Mouse (Mus musculus): ENCODE measurements around the gene Bicc1.

Bicc1 gene

GRCm38 (mm10) chr10:71058616-71059247 lies 100.8 kb downstream of the Bicc1 start:
- peak in 1 of 2 experiments; percentile 28 for DNase-seq (ENCODE audit: low spot score in 2 of 2)

GRCm38 (mm10) chr10:71058070-71058469 lies 101.4 kb downstream of the Bicc1 start:
- no peak for DNase-seq (ENCODE audit: low spot score in 2 of 2)

- no peak for DNase-seq (ENCODE audit: low spot score in 2 of 2)
Observed at GRCm38 (mm10) chr10:71052748-71053147, 106.8 kb downstream of the Bicc1 start.

- DNase-seq (ENCODE audit: low spot score in 2 of 2) = peak in 1 of 2 experiments; percentile 28
Observed at GRCm38 (mm10) chr10:71052208-71052607, 107.3 kb downstream of the Bicc1 start.

- DNase-seq (ENCODE audit: low spot score in 2 of 2) = no peak
Observed at GRCm38 (mm10) chr10:71050722-71051333, 108.7 kb downstream of the Bicc1 start.

GRCm38 (mm10) chr10:71049294-71049693 lies 110.2 kb downstream of the Bicc1 start:
- DNase-seq (ENCODE audit: low spot score in 2 of 2) = peak in 1 of 2 experiments; percentile 36

GRCm38 (mm10) chr10:71044410-71044809 lies 115.1 kb downstream of the Bicc1 start:
- no peak for DNase-seq (ENCODE audit: low spot score in 2 of 2)

GRCm38 (mm10) chr10:71041874-71042273 lies 117.6 kb downstream of the Bicc1 start:
- DNase-seq (ENCODE audit: low spot score in 2 of 2) = no peak

GRCm38 (mm10) chr10:71036484-71036883 lies 123.0 kb downstream of the Bicc1 start:
- no peak for DNase-seq (ENCODE audit: low spot score in 2 of 2)

GRCm38 (mm10) chr10:71028996-71029395 lies 130.5 kb downstream of the Bicc1 start:
- DNase-seq (ENCODE audit: low spot score in 2 of 2) = no peak

- DNase-seq (ENCODE audit: low spot score in 2 of 2) = no peak
Observed at GRCm38 (mm10) chr10:71028066-71028844, 131.2 kb downstream of the Bicc1 start.

GRCm38 (mm10) chr10:71025131-71025894 lies 134.2 kb downstream of the Bicc1 start:
- no peak for DNase-seq (ENCODE audit: low spot score in 2 of 2)

- no peak for DNase-seq (ENCODE audit: low spot score in 2 of 2)
Observed at GRCm38 (mm10) chr10:71024681-71025080, 134.8 kb downstream of the Bicc1 start.

- no peak for DNase-seq (ENCODE audit: low spot score in 2 of 2)
Observed at GRCm38 (mm10) chr10:71023471-71023870, 136.0 kb downstream of the Bicc1 start.

- no peak for DNase-seq (ENCODE audit: low spot score in 2 of 2)
Observed at GRCm38 (mm10) chr10:71020459-71020858, 139.0 kb downstream of the Bicc1 start.

GRCm38 (mm10) chr10:71019836-71020235 lies 139.7 kb downstream of the Bicc1 start:
- no peak for DNase-seq (ENCODE audit: low spot score in 2 of 2)

- DNase-seq (ENCODE audit: low spot score in 2 of 2) = no peak
Observed at GRCm38 (mm10) chr10:71009771-71010496, 149.6 kb downstream of the Bicc1 start.

- no peak for DNase-seq (ENCODE audit: low spot score in 2 of 2)
Observed at GRCm38 (mm10) chr10:71008721-71009120, 150.8 kb downstream of the Bicc1 start.

GRCm38 (mm10) chr10:71007956-71008355 lies 151.5 kb downstream of the Bicc1 start:
- no peak for DNase-seq (ENCODE audit: low spot score in 2 of 2)

- no peak for DNase-seq (ENCODE audit: low spot score in 2 of 2)
Observed at GRCm38 (mm10) chr10:71007516-71007915, 152.0 kb downstream of the Bicc1 start.

- DNase-seq (ENCODE audit: low spot score in 2 of 2) = no peak
Observed at GRCm38 (mm10) chr10:71007001-71007400, 152.5 kb downstream of the Bicc1 start.
